Mouse (Mus musculus) embryonic facial prominence, embryonic 14.5 days (tissue): Measurements from ENCODE around the gene Sh2d3c. TPM values are rescaled to one million over a fixed set of nuclear protein-coding genes. Genes with fewer than 3 reads are reported as not detected.

Experiments
- ATAC-seq: fragments of 200-750 bp; cut with Nextera tagmentation; 2 replicates; pipeline ENCODE4 v1.8.0; 2017; ENCODE audit warnings: low read depth, moderate number of reproducible peaks, moderate TSS enrichment
- DNase-seq: peaks from one replicate; pipeline ENCODE4 v3.0.0-alpha.2; 2015; ENCODE audit warnings: low spot score
- H3K27ac ChIP-seq: fragments of 300-500 bp; sonication (generic); replicated peaks from 2 replicates; pipeline ENCODE4 v1.5.1; 2014; ENCODE audit warnings: low read depth, mild to moderate bottlenecking, low read length, moderate library complexity
- H3K27me3 ChIP-seq: fragments of 300-500 bp; sonication (generic); replicated peaks from 2 replicates; pipeline ENCODE4 v1.6.1; 2014; ENCODE audit warnings: low read length; ENCODE audit not compliant: control insufficient read depth, insufficient read depth
- H3K36me3 ChIP-seq: fragments of 300-500 bp; sonication (generic); 2 replicates; pipeline ENCODE4 v1.6.1; 2014; ENCODE audit warnings: low read length, mixed read lengths; ENCODE audit not compliant: control insufficient read depth, insufficient read depth
- H3K4me1 ChIP-seq: fragments of 300-500 bp; sonication (generic); 2 replicates; pipeline ENCODE4 v1.6.1; 2014; ENCODE audit warnings: antibody characterized with exemption, low read length; ENCODE audit not compliant: control insufficient read depth, insufficient read depth
- H3K4me2 ChIP-seq: fragments of 300-500 bp; sonication (generic); 2 replicates; pipeline ENCODE4 v1.6.1; 2014; ENCODE audit warnings: low read depth, mild to moderate bottlenecking, low read length, moderate library complexity, mixed read lengths
- H3K4me3 ChIP-seq: fragments of 300-500 bp; sonication (generic); 2 replicates; pipeline ENCODE4 v1.5.1; 2014; ENCODE audit warnings: low read depth, mild to moderate bottlenecking, low read length
- H3K9ac ChIP-seq: fragments of 300-500 bp; sonication (generic); 2 replicates; pipeline ENCODE4 v1.6.1; 2014; ENCODE audit warnings: low read depth, mild to moderate bottlenecking, low read length, moderate library complexity, mixed read lengths
- H3K9me3 ChIP-seq: fragments of 300-500 bp; sonication (generic); 2 replicates; pipeline ENCODE4 v1.6.1; 2016; ENCODE audit warnings: low read length; ENCODE audit not compliant: control insufficient read depth
- WGBS: fragments of 180-500 bp; shearing (Covaris S2); extraction: QIAGEN DNeasy Blood & Tissue Kit; methylation state at CpG from one replicate; pipeline ENCODE4 v1.1.7; 2014; 5-methylcytosine and 5-hydroxymethylcytosine counted together
- polyA plus RNA-seq: library from polyadenylated mRNA; unstranded; fragments of >200 nt; fragmentation: Nextera tagmentation; extraction: Ambion mirVana; gene quantifications from 2 replicates; pipeline ENCODE4 v1.2.1, GENCODE M21; 2014

Gene Sh2d3c
- polyA plus RNA-seq: 21.7 and 28.3 TPM in 2 replicates

GRCm38 (mm10) chr2:32720681-32721229 is at the start of gene Sh2d3c:
TSS of gene Sh2d3c (plus strand) at chr2:32721055.
- Histone ChIP-seq H3K9me3 (no peaks in the 10 kb centered on the region), H3K27me3 (no peaks in the 10 kb centered on the region), H3K27ac (peak within 1 kb of the TSS; percentile 35), H3K4me3 (peak within 1 kb of the TSS; percentile 11), H3K9ac (peak within 1 kb of the TSS; percentile 38), H3K4me1 (peaks cover 20% of the 10 kb centered on the region; the same call in 1 of the 2 replicates), H3K36me3 (no peaks in the 10 kb centered on the region), H3K4me2 (peak within 1 kb of the TSS; percentile 42)
- DNase-seq: peak; percentile 74
- WGBS: 30% methylated on average over 8 of the region's 8 CpGs
- peak; percentile 53 for ATAC-seq

DNA sequence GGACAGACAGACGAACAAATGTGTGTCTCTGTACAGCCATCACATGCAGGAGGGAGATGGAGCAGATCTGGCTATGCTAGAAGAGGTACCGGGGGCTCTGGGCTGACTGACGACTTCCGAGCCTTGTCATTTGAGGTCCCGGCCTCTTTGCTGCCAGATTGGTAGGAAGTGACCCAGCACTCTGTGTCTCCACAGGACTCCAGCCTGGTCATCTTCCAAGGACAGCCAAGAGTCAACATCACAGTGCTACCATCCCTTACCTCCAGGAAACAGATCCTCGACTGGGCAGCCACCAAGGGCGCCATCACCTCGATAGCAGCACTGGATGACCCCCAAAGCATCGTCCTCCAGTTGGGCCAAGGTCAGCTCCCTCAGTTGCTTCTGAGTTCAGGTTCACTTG is 49.7 kb upstream of the Sh2d3c start:
- Histone ChIP-seq H3K4me2 (no peak overlapping the region), H3K4me3 (no peak overlapping the region), H3K9ac (no peak overlapping the region), H3K27me3 (no peaks in the 10 kb centered on the region), H3K9me3 (no peaks in the 10 kb centered on the region), H3K36me3 (peaks cover 24% of the 10 kb centered on the region), H3K4me1 (no peaks in the 10 kb centered on the region), H3K27ac (no peak overlapping the region)
- WGBS: 85% methylated on average over 9 of the region's 9 CpGs
- no peak for DNase-seq
- ATAC-seq: no peak

GRCm38 (mm10) chr2:32671907-32672595 is 48.8 kb upstream of the Sh2d3c start:
- ATAC-seq (no peak), DNase-seq (no peak)
- WGBS: 72% methylated on average over 9 of the region's 9 CpGs
- Histone ChIP-seq H3K9me3 (0 out of 2 replicates have a peak, but pooled peaks cover 3% of the 10 kb centered on the region), H3K9ac (no peak overlapping the region), H3K27me3 (no peaks in the 10 kb centered on the region), H3K4me2 (no peak overlapping the region), H3K27ac (no peak overlapping the region), H3K4me1 (no peaks in the 10 kb centered on the region), H3K36me3 (peaks cover 29% of the 10 kb centered on the region), H3K4me3 (no peak overlapping the region)

- Histone ChIP-seq H3K9me3 (0 out of 2 replicates have a peak, but pooled peaks cover 3% of the 10 kb centered on the region), H3K4me1 (no peaks in the 10 kb centered on the region), H3K27me3 (no peaks in the 10 kb centered on the region), H3K27ac (no peak overlapping the region), H3K4me2 (no peak overlapping the region), H3K9ac (no peak overlapping the region), H3K4me3 (no peak overlapping the region), H3K36me3 (peaks cover 38% of the 10 kb centered on the region)
- 75% methylated on average over 16 of the region's 16 CpGs for WGBS
- DNase-seq (no peak), ATAC-seq (0 out of 2 replicates have a peak, but pooled peaks have one; percentile 53)
Observed at GRCm38 (mm10) chr2:32673176-32673917, 47.5 kb upstream of the Sh2d3c start.

DNA sequence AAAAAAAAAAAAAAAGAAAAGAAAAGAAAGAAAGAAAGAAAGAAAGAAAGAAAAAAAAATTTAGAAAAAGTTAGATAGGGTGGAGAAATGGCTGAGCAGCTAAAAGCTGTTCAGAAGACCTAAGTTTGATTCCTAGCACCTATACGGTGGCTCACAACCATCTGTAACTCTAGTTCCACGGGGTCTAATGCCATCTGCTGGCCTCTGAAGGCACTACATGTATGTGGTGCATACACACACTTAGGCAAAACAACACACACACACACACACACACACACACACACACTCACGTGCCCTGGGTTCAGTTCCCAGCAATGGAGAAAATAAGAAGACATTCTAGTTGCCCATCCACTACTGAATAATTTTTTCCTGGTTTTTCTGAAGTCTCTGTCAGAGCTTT is 44.0 kb upstream of the Sh2d3c start:
- ATAC-seq (no peak), DNase-seq (no peak)
- Histone ChIP-seq H3K27ac (no peak overlapping the region), H3K9ac (no peak overlapping the region), H3K4me3 (no peak overlapping the region), H3K27me3 (no peaks in the 10 kb centered on the region), H3K4me1 (peaks cover 8% of the 10 kb centered on the region; the same call in 1 of the 2 replicates), H3K36me3 (peaks cover 44% of the 10 kb centered on the region), H3K4me2 (no peak overlapping the region), H3K9me3 (0 out of 2 replicates have a peak, but pooled peaks cover 3% of the 10 kb centered on the region)
- 95% methylated on average over 3 of the region's 3 CpGs for WGBS

- Histone ChIP-seq H3K27me3 (no peaks in the 10 kb centered on the region), H3K9ac (no peak overlapping the region), H3K4me1 (peaks cover 8% of the 10 kb centered on the region; the same call in 1 of the 2 replicates), H3K36me3 (peaks cover 49% of the 10 kb centered on the region), H3K4me2 (no peak overlapping the region), H3K27ac (no peak overlapping the region), H3K9me3 (0 out of 2 replicates have a peak, but pooled peaks cover 3% of the 10 kb centered on the region), H3K4me3 (no peak overlapping the region)
- no peak for DNase-seq
- no peak for ATAC-seq
- 93% methylated on average over 7 of the region's 7 CpGs for WGBS
Observed at GRCm38 (mm10) chr2:32677683-32678082, 43.2 kb upstream of the Sh2d3c start.

- peaks cover 8% of the 10 kb centered on the region; the same call in 1 of the 2 replicates for H3K4me1 ChIP-seq
- WGBS: 26% methylated on average over 7 of the region's 7 CpGs
- ATAC-seq (peak; percentile 62), DNase-seq (peak; percentile 73)
- no peaks in the 10 kb centered on the region for H3K27me3 ChIP-seq
- no peak overlapping the region for H3K4me2 ChIP-seq
- no peak overlapping the region for H3K9ac ChIP-seq
- H3K9me3 ChIP-seq: 0 out of 2 replicates have a peak, but pooled peaks cover 3% of the 10 kb centered on the region
- peaks cover 65% of the 10 kb centered on the region for H3K36me3 ChIP-seq
- peak overlapping the region; percentile 74 for H3K27ac ChIP-seq
- H3K4me3 ChIP-seq: no peak overlapping the region
Observed at GRCm38 (mm10) chr2:32680051-32680451, 40.8 kb upstream of the Sh2d3c start.

- ATAC-seq: no peak
- H3K4me1 ChIP-seq: peaks cover 8% of the 10 kb centered on the region; the same call in 1 of the 2 replicates
- no peaks in the 10 kb centered on the region for H3K27me3 ChIP-seq
- H3K9me3 ChIP-seq: 0 out of 2 replicates have a peak, but pooled peaks cover 3% of the 10 kb centered on the region
- WGBS: 88% methylated on average over 16 of the region's 19 CpGs
- H3K27ac ChIP-seq: peak overlapping the region; percentile 15; the same call in 1 of the 2 replicates
- peaks cover 65% of the 10 kb centered on the region for H3K36me3 ChIP-seq
- no peak overlapping the region for H3K9ac ChIP-seq
- no peak overlapping the region for H3K4me2 ChIP-seq
- no peak overlapping the region for H3K4me3 ChIP-seq
- no peak for DNase-seq
Observed at GRCm38 (mm10) chr2:32680961-32681650, 39.7 kb upstream of the Sh2d3c start.
